Mouse (Mus musculus) limb, embryonic 15.5 days (tissue): ENCODE measurements around the gene Akap7. TPM values are rescaled to one million over a fixed set of nuclear protein-coding genes. Genes with fewer than 3 reads are reported as not detected.

Source experiments
- ATAC-seq: fragments of 200-750 bp; cut with Nextera tagmentation; 2 replicates; pipeline ENCODE4 v1.8.0; 2017; ENCODE audit warnings: low read depth, moderate TSS enrichment; ENCODE audit not compliant: insufficient number of reproducible peaks, low FRiP score, low TSS enrichment
- H3K27ac ChIP-seq: fragments of 300-500 bp; sonication (generic); 2 replicates; pipeline ENCODE4 v1.5.1; 2015; ENCODE audit warnings: moderate library complexity, mild to moderate bottlenecking, inconsistent platforms
- H3K27me3 ChIP-seq: fragments of 300-500 bp; sonication (generic); 2 replicates; pipeline ENCODE4 v1.6.1; 2015; ENCODE audit warnings: inconsistent platforms
- H3K36me3 ChIP-seq: fragments of 300-500 bp; sonication (generic); 2 replicates; pipeline ENCODE4 v1.6.1; 2015; ENCODE audit warnings: inconsistent platforms
- H3K4me1 ChIP-seq: fragments of 300-500 bp; sonication (generic); 2 replicates; pipeline ENCODE4 v1.6.1; 2015; ENCODE audit warnings: inconsistent platforms
- H3K4me2 ChIP-seq: fragments of 300-500 bp; sonication (generic); 2 replicates; pipeline ENCODE4 v1.6.1; 2015; ENCODE audit warnings: mild to moderate bottlenecking, inconsistent platforms
- H3K4me3 ChIP-seq: fragments of 300-500 bp; sonication (generic); 2 replicates; pipeline ENCODE4 v1.5.1; 2015; ENCODE audit warnings: mild to moderate bottlenecking, inconsistent platforms
- H3K9ac ChIP-seq: fragments of 300-500 bp; sonication (generic); 2 replicates; pipeline ENCODE4 v1.6.1; 2015; ENCODE audit warnings: inconsistent platforms
- H3K9me3 ChIP-seq: fragments of 300-500 bp; sonication (generic); 2 replicates; pipeline ENCODE4 v1.6.1; 2016; ENCODE audit warnings: inconsistent platforms
- WGBS: fragments of 180-500 bp; shearing (Covaris S2); methylation state at CpG from one replicate; pipeline ENCODE4 v1.1.7; 2015; 5-methylcytosine and 5-hydroxymethylcytosine counted together
- polyA plus RNA-seq: library from polyadenylated mRNA; unstranded; fragments of >200 nt; fragmentation: Nextera tagmentation; extraction: Ambion mirVana; gene quantifications from 2 replicates; pipeline ENCODE4 v1.2.1, GENCODE M21; 2015

The Akap7 gene
- polyA plus RNA-seq, 1 experiment from 2014 or later = 14.0 TPM

DNA sequence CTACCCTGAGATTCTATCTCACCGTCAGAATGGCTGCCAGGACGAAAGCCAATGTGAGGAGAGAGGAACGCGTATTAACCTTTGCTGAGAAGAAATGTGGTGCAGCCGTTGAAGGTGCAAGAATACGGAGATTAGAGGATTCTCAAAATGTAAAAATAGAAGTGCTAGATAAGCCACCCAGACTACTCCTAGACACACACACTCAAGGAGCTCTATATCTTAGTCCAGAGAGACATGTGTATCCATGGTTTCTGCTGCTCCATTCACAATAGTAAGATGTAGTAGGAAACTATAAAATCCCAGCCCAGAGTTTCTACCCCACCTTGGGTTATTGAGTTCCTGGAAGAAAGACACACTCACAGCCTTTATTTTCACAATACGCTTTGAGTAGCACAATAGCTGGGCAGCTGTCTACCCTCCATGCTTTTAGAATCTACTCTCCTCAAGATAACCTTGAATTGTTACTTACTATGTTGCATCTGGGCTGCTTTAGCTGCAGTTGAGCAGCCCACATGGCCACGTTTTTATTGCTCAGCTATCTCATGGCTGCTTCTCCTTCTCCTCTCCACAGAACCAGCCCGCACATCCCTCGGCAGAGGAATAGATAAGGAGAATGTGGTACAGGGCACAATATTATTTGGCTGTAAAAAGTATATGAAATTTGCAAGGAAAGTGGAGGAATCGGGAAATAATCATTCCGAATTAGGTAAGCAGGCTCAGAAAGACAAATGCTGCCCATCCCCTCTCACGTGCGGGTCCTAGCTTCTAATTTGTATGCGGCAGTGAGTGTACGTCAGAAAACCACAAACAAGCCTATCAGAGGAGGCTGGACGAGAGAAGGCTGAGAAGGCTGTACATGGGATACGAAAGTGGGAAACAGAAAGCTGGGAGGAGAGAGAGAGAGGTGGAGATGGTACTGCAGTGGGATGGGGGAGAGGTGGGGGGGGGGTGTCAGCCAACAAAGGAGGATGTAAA lies 162.6 kb downstream of the Akap7 start:
- peaks cover 6% of the 10 kb centered on the region for H3K4me1 ChIP-seq
- no peak overlapping the region for H3K4me2 ChIP-seq
- no peak for ATAC-seq
- H3K9me3 ChIP-seq = no peaks in the 10 kb centered on the region
- no peaks in the 10 kb centered on the region for H3K27me3 ChIP-seq
- no peaks in the 10 kb centered on the region for H3K36me3 ChIP-seq
- 77% methylated on average over 18 of the region's 18 CpGs for WGBS
- H3K9ac ChIP-seq = no peak overlapping the region
- H3K4me3 ChIP-seq = no peak overlapping the region
- H3K27ac ChIP-seq = no peak overlapping the region

GRCm38 (mm10) chr10:25141781-25142180 lies 165.9 kb downstream of the Akap7 start:
- Histone ChIP-seq H3K27ac (no peak overlapping the region), H3K9me3 (no peaks in the 10 kb centered on the region), H3K4me2 (no peak overlapping the region), H3K9ac (no peak overlapping the region), H3K27me3 (no peaks in the 10 kb centered on the region), H3K4me3 (no peak overlapping the region), H3K36me3 (no peaks in the 10 kb centered on the region), H3K4me1 (peaks cover 10% of the 10 kb centered on the region)
- 92% methylated on average over 1 of the region's 1 CpGs for WGBS
- no peak for ATAC-seq

GRCm38 (mm10) chr10:25140155-25140755 lies 167.4 kb downstream of the Akap7 start:
- H3K4me2 ChIP-seq = no peak overlapping the region
- no peak overlapping the region; the same call in 1 of the 2 replicates for H3K27ac ChIP-seq

GRCm38 (mm10) chr10:25133581-25133980 lies 174.1 kb downstream of the Akap7 start:
- no peak overlapping the region for H3K4me3 ChIP-seq
- no peak for ATAC-seq
- H3K9ac ChIP-seq = no peak overlapping the region
- no peaks in the 10 kb centered on the region for H3K9me3 ChIP-seq
- no peak overlapping the region for H3K4me2 ChIP-seq
- no peaks in the 10 kb centered on the region for H3K4me1 ChIP-seq
- no peaks in the 10 kb centered on the region for H3K36me3 ChIP-seq
- H3K27ac ChIP-seq = no peak overlapping the region
- 87% methylated on average over 1 of the region's 1 CpGs for WGBS
- no peaks in the 10 kb centered on the region for H3K27me3 ChIP-seq

More at GRCm38 (mm10) chr10:25140155-25140755, 167.4 kb downstream of the Akap7 start:
- Histone ChIP-seq H3K9me3 (no peaks in the 10 kb centered on the region), H3K27me3 (no peaks in the 10 kb centered on the region), H3K36me3 (no peaks in the 10 kb centered on the region), H3K4me3 (no peak overlapping the region), H3K4me1 (peaks cover 10% of the 10 kb centered on the region), H3K9ac (no peak overlapping the region)
- ATAC-seq = no peak
- WGBS = 17% methylated on average over 14 of the region's 14 CpGs

DNA sequence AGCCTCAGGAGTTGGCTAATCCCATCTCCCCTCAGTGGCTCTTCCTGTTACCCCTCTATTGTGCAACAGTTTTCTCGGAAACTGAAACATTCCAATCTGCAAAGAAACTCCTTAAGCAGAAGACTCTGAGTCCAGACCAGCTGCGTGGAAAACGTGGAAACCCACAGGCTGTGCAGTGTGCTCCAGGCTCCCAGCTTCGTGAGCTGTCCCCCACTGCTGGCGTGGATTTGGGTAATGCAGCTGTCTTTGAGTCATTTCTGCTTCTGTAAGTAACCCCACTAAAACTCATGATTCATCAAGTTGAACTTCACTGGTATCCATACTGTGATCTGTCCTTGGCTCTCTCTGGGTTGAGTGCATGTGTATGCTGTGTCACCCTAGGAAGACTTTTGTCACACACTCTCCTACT lies 179.2 kb downstream of the Akap7 start:
- Histone ChIP-seq H3K27me3 (no peaks in the 10 kb centered on the region), H3K4me2 (no peak overlapping the region), H3K4me1 (no peaks in the 10 kb centered on the region), H3K4me3 (no peak overlapping the region), H3K9me3 (no peaks in the 10 kb centered on the region), H3K9ac (no peak overlapping the region), H3K27ac (no peak overlapping the region), H3K36me3 (no peaks in the 10 kb centered on the region)
- no peak for ATAC-seq
- WGBS = 66% methylated on average over 5 of the region's 5 CpGs

GRCm38 (mm10) chr10:25126035-25126434 lies 181.6 kb downstream of the Akap7 start:
- no peak for ATAC-seq
- Histone ChIP-seq H3K9me3 (no peaks in the 10 kb centered on the region), H3K27ac (no peak overlapping the region), H3K4me2 (no peak overlapping the region), H3K36me3 (no peaks in the 10 kb centered on the region), H3K27me3 (no peaks in the 10 kb centered on the region), H3K4me1 (no peaks in the 10 kb centered on the region), H3K9ac (no peak overlapping the region), H3K4me3 (no peak overlapping the region)
- 53% methylated on average over 2 of the region's 2 CpGs for WGBS

- 86% methylated on average over 5 of the region's 5 CpGs for WGBS
- H3K4me1 ChIP-seq = peaks cover 4% of the 10 kb centered on the region; the same call in 1 of the 2 replicates
- H3K9ac ChIP-seq = no peak overlapping the region
- no peak overlapping the region for H3K4me3 ChIP-seq
- H3K27me3 ChIP-seq = no peaks in the 10 kb centered on the region
- no peak for ATAC-seq
- no peaks in the 10 kb centered on the region for H3K36me3 ChIP-seq
- no peak overlapping the region for H3K4me2 ChIP-seq
- no peak overlapping the region for H3K27ac ChIP-seq
- H3K9me3 ChIP-seq = no peaks in the 10 kb centered on the region
Observed at GRCm38 (mm10) chr10:25120871-25121554, 186.7 kb downstream of the Akap7 start.

Other genes starting within 250 kb of the Akap7 start
- gene Epb41l2, start 51.9 kb upstream of the Akap7 start, polyA plus RNA-seq = 79.5 and 79.7 TPM in 2 replicates
- not detected in 2 replicates for gene Smlr1, start 228.4 kb upstream of the Akap7 start, polyA plus RNA-seq